Mouse (Mus musculus) erythroblast, embryonic 14.5 days (primary cell): ENCODE measurements around the gene Sarm1.

ENCODE experiments used
- GATA1 ChIP-seq: IDR thresholded peaks from 2 replicates; pipeline ENCODE4 v1.6.1; 2012; ENCODE audit warnings: low read length, inconsistent platforms, mixed read lengths
- TAL1 ChIP-seq: IDR thresholded peaks from 3 replicates; pipeline ENCODE4 v1.6.1; 2012; ENCODE audit warnings: low read length, inconsistent platforms, mixed read lengths

DNA sequence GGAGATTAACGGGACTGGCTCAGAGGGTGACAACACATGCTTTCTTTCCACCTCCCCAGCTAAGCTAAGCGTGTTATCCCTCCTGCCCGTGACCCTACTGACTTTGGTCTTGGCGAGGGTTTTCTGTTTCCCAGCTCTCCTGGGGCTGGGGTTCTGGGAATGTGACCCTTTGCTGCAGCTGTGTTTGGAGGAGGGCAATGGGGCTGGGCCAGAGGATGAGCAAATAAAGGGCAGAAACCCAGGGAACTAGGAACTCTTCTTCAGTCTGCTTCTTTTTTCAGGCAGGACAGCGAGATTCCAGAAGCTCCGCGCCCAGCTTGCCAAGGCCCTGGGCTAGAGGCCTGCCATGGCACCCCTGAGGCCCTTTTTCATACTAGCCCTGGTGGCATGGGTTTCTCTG is 1.4 kb upstream of the Sarm1 start, which contains the start of gene Vtn:
- TF ChIP-seq GATA1 (no peak), TAL1 (no peak)
